In the genomic region with DNA sequence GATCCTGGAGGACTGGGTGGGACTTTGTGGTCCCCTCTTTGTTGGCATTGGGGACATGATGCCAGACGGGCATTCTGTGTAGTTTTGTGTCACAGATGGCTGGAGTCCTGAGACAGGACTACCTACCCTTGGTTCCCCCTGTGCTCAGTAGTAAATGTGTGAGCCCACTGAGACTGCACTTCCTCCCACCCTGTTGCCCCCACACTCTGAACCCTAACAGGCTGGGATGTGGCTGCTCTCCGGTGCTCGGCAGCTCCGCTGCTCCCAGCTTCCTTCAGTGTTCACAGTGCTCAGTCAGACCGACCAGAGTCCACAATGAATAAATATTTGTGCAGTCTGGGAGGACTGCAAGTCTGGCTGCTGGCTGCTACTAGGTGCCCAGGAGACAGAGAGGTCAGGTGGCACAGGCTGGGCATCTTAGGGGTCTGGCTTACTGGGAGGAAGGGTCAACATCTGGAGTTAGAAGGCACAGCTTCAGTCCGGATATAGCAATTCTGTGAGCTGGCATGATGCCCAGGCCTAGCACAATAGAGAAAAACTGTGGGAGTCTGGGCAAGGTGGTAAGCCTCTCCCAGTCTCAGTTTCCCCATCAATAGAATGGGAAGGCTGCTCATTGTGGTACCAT, we compare ENCODE assay signal across 7 mouse cellular contexts. TPM values are rescaled to one million over a fixed set of nuclear protein-coding genes. Genes with fewer than 3 reads are reported as not detected.
DNase-seq lines count a peak whose midpoint lies in the region; ATAC-seq and TF ChIP-seq lines count a peak whose summit lies in the region.

No protein-coding gene starts in this region.

- no peak for TF ChIP-seq POLR2A in small intestine, adult 2 months (IDR thresholded peaks at IDR 0.05; ENCODE audit: low read depth, low read length)

- TF ChIP-seq CTCF in small intestine, adult 2 months (IDR thresholded peaks at IDR 0.05; ENCODE audit: extremely low read depth, insufficient read length, insufficient replicate concordance, low read depth, low read length) = no peak

- H3K9me3 ChIP-seq in hindbrain, embryonic 11.5 days (ENCODE audit: control insufficient read depth, low read length) = no peaks in the 10 kb centered on the region
- no peaks in the 10 kb centered on the region for H3K9me3 ChIP-seq in liver, embryonic 11.5 days (ENCODE audit: control insufficient read depth, low read length)

- no peaks in the 10 kb centered on the region for H3K27me3 ChIP-seq in hindbrain, embryonic 11.5 days (ENCODE audit: control insufficient read depth, insufficient read depth, low read length)
- H3K27me3 ChIP-seq in liver, embryonic 11.5 days (replicated peaks; ENCODE audit: control insufficient read depth, insufficient read depth, low read length) = peaks cover 11% of the 10 kb centered on the region
- no peaks in the 10 kb centered on the region for H3K27me3 ChIP-seq in small intestine, adult 2 months (ENCODE audit: control insufficient read depth, insufficient read depth, low read length)

- peaks cover 19% of the 10 kb centered on the region for H3K4me1 ChIP-seq in hindbrain, embryonic 11.5 days (replicated peaks; ENCODE audit: control insufficient read depth, insufficient read depth, low read length)
- peaks cover 73% of the 10 kb centered on the region for H3K4me1 ChIP-seq in liver, embryonic 11.5 days (replicated peaks; ENCODE audit: control insufficient read depth, insufficient read depth, low read length)
- H3K4me1 ChIP-seq in small intestine, adult 2 months (ENCODE audit: control insufficient read depth, insufficient read depth, insufficient read length, low read length) = peaks cover 43% of the 10 kb centered on the region

- H3K36me3 ChIP-seq in hindbrain, embryonic 11.5 days (ENCODE audit: control insufficient read depth, insufficient read depth, low read length) = no peaks in the 10 kb centered on the region
- no peaks in the 10 kb centered on the region for H3K36me3 ChIP-seq in liver, embryonic 11.5 days (ENCODE audit: control insufficient read depth, insufficient read depth, low read length)
- no peaks in the 10 kb centered on the region for H3K36me3 ChIP-seq in small intestine, adult 2 months (ENCODE audit: control insufficient read depth, insufficient read depth, low read length)

- H3K4me3 ChIP-seq in hindbrain, embryonic 11.5 days (ENCODE audit: low read depth, low read length) = no peak overlapping the region
- no peak overlapping the region for H3K4me3 ChIP-seq in liver, embryonic 11.5 days (ENCODE audit: low read depth, low read length)
- H3K4me3 ChIP-seq in small intestine, adult 2 months (ENCODE audit: low read depth, low read length) = peak overlapping the region; percentile 28

- peak; percentile 64 for DNase-seq in adrenal gland, postnatal 14 days
- peak; percentile 54 to 61 for DNase-seq in cerebellum, postnatal 25 days
- no peak for DNase-seq in hindbrain, embryonic 11.5 days (ENCODE audit: low spot score)
- no peak for DNase-seq in liver, embryonic 11.5 days (ENCODE audit: low spot score)
- DNase-seq in Muller cell, postnatal 12 days (ENCODE audit: inconsistent ontology term) = no peak

- 54% methylated on average over 6 of the region's 6 CpGs for WGBS in hindbrain, embryonic 11.5 days
- 26% methylated on average over 6 of the region's 6 CpGs for WGBS in liver, embryonic 11.5 days
- 10% methylated on average over 6 of the region's 6 CpGs for WGBS in small intestine, adult 2 months

- H3K9ac ChIP-seq in hindbrain, embryonic 11.5 days (ENCODE audit: low read depth, low read length) = no peak overlapping the region
- H3K9ac ChIP-seq in liver, embryonic 11.5 days (ENCODE audit: low read depth, low read length) = peak overlapping the region; percentile 38

- peak overlapping the region; percentile 70; the same call in 1 of the 2 replicates for H3K27ac ChIP-seq in hindbrain, embryonic 11.5 days (ENCODE audit: low read depth, low read length)
- peak overlapping the region; percentile 89 for H3K27ac ChIP-seq in liver, embryonic 11.5 days (ENCODE audit: low read depth, low read length)
- peak overlapping the region; percentile 39 for H3K27ac ChIP-seq in small intestine, adult 2 months (ENCODE audit: insufficient read depth, low read depth, low read length)

- no peak; the same call in 1 of the 2 replicates for ATAC-seq in hindbrain, embryonic 11.5 days (ENCODE audit: low FRiP score)
- ATAC-seq in liver, embryonic 11.5 days (replicated peaks; ENCODE audit: low FRiP score) = peak; percentile 18; the same call in 1 of the 2 replicates
- ATAC-seq in activated CD4-positive, CD25-positive, alpha-beta regulatory T cell, adult 4 months = no peak

- H3K4me2 ChIP-seq in hindbrain, embryonic 11.5 days (replicated peaks; ENCODE audit: low read depth, low read length) = no peak overlapping the region
- H3K4me2 ChIP-seq in liver, embryonic 11.5 days = peak overlapping the region; percentile 56

RNA-seq across cellular contexts. Expression of gene Gm21969, which starts 21.4 kb away (rescaled TPM):
- not detected in 2 replicates for total RNA-seq in adrenal gland, postnatal 14 days (2021)
- polyA plus RNA-seq in hindbrain, embryonic 11.5 days (2014; fragmentation: Nextera tagmentation; extraction: Ambion mirVana) = not detected in 2 replicates
- not detected in 2 replicates for polyA plus RNA-seq in liver, embryonic 11.5 days (2014; fragmentation: Nextera tagmentation; extraction: Ambion mirVana)
- not detected in 2 replicates for polyA plus RNA-seq in small intestine, adult 2 months (2012; rRNA removed)
- not detected for polyA plus RNA-seq in activated CD4-positive, CD25-positive, alpha-beta regulatory T cell, adult 4 months (2017; shearing (Covaris generic))

RNA-seq across cellular contexts. Expression of gene Aldh4a1, which starts 41.1 kb away (rescaled TPM):
- 54.4 and 97.6 TPM in 2 replicates for total RNA-seq in adrenal gland, postnatal 14 days (2021)
- 7.8 and 8.8 TPM in 2 replicates for polyA plus RNA-seq in hindbrain, embryonic 11.5 days (2014; fragmentation: Nextera tagmentation; extraction: Ambion mirVana)
- 45.2 and 52.0 TPM in 2 replicates for polyA plus RNA-seq in liver, embryonic 11.5 days (2014; fragmentation: Nextera tagmentation; extraction: Ambion mirVana)
- polyA plus RNA-seq in small intestine, adult 2 months (2012; rRNA removed) = 48.3 and 110 TPM in 2 replicates
- 10 to 100 TPM in 1 of 2 experiments, 1 to 10 TPM in 1; 6.7 to 11.3 TPM for polyA plus RNA-seq in activated CD4-positive, CD25-positive, alpha-beta regulatory T cell, adult 4 months (2017; shearing (Covaris generic))

RNA-seq across cellular contexts. Expression of gene Iffo2, which starts 51.2 kb away (rescaled TPM):
- total RNA-seq in adrenal gland, postnatal 14 days (2021) = 14.8 and 15.5 TPM in 2 replicates
- polyA plus RNA-seq in hindbrain, embryonic 11.5 days (2014; fragmentation: Nextera tagmentation; extraction: Ambion mirVana) = 3.3 and 4.8 TPM in 2 replicates
- polyA plus RNA-seq in liver, embryonic 11.5 days (2014; fragmentation: Nextera tagmentation; extraction: Ambion mirVana) = 1.8 and 2.2 TPM in 2 replicates
- 2.6 and 3.3 TPM in 2 replicates for polyA plus RNA-seq in small intestine, adult 2 months (2012; rRNA removed)
- polyA plus RNA-seq in activated CD4-positive, CD25-positive, alpha-beta regulatory T cell, adult 4 months (2017; shearing (Covaris generic)) = 1 to 10 TPM; 2.0 to 3.1 TPM

Comparison
In these comparisons a context has a peak if more than half of its experiments do, and no peak if none do; other contexts are left out.
1. DNase-seq: peak in adrenal gland, postnatal 14 days (single experiment) and cerebellum, postnatal 25 days (2 of 2); none in hindbrain, embryonic 11.5 days (single experiment), liver, embryonic 11.5 days (single experiment) and Muller cell, postnatal 12 days (single experiment).
2. H3K27ac ChIP-seq: peak in every context shown above with its lines; median percentile 89 in liver, embryonic 11.5 days; 70 in hindbrain, embryonic 11.5 days; 39 in small intestine, adult 2 months.